ENCODE assay signal across 8 mouse cellular contexts in genomic region chr16:10541598-10541930, GRCm38 (mm10). TPM values are rescaled to one million over a fixed set of nuclear protein-coding genes. Genes with fewer than 3 reads are reported as not detected.
A peak's percentile ranks its signal among the peaks of the same experiment; 100 is the strongest.
DNase-seq lines count a peak whose midpoint lies in the region; ATAC-seq and TF ChIP-seq lines count a peak whose summit lies in the region.

No protein-coding gene starts in this region.

- no peaks in the 10 kb centered on the region for H3K27me3 ChIP-seq in spleen, adult 2 months (ENCODE audit: control insufficient read depth, insufficient read depth, low read length)
- H3K27me3 ChIP-seq in embryonic facial prominence, embryonic 13.5 days = no peaks in the 10 kb centered on the region
- H3K27me3 ChIP-seq in hindbrain, embryonic 11.5 days (ENCODE audit: control insufficient read depth, insufficient read depth, low read length) = no peaks in the 10 kb centered on the region
- H3K27me3 ChIP-seq in liver, embryonic 11.5 days (replicated peaks; ENCODE audit: control insufficient read depth, insufficient read depth, low read length) = no peaks in the 10 kb centered on the region
- H3K27me3 ChIP-seq in neural tube, embryonic 12.5 days (replicated peaks) = no peaks in the 10 kb centered on the region

- peak overlapping the region; percentile 25; the same call in 1 of the 2 replicates for H3K27ac ChIP-seq in spleen, adult 2 months (ENCODE audit: insufficient read depth, low read length)
- peak overlapping the region; percentile 78 for H3K27ac ChIP-seq in embryonic facial prominence, embryonic 13.5 days
- H3K27ac ChIP-seq in hindbrain, embryonic 11.5 days (ENCODE audit: low read depth, low read length) = no peak overlapping the region
- no peak overlapping the region for H3K27ac ChIP-seq in liver, embryonic 11.5 days (ENCODE audit: low read depth, low read length)
- H3K27ac ChIP-seq in neural tube, embryonic 12.5 days = no peak overlapping the region

- 25% methylated on average over 7 of the region's 7 CpGs for WGBS in spleen, adult 2 months
- WGBS in embryonic facial prominence, embryonic 13.5 days = 24% methylated on average over 7 of the region's 7 CpGs
- 45% methylated on average over 7 of the region's 7 CpGs for WGBS in hindbrain, embryonic 11.5 days
- 40% methylated on average over 7 of the region's 7 CpGs for WGBS in liver, embryonic 11.5 days
- WGBS in neural tube, embryonic 12.5 days = 38% methylated on average over 7 of the region's 7 CpGs

- DNase-seq in spleen, adult 2 months (ENCODE audit: low read depth in 1 of 2, low spot score in 2 of 2) = no peak
- DNase-seq in spleen, adult 12 weeks (ENCODE audit: low spot score) = no peak
- peak; percentile 18 for DNase-seq in hindbrain, embryonic 11.5 days (ENCODE audit: low spot score)
- no peak for DNase-seq in liver, embryonic 11.5 days (ENCODE audit: low spot score)
- DNase-seq in ovary, postnatal 10 days (ENCODE audit: low spot score) = no peak
- DNase-seq in thymus, postnatal 14 days = no peak

- H3K4me1 ChIP-seq in spleen, adult 2 months (ENCODE audit: control insufficient read depth, insufficient read depth, insufficient read length) = peaks cover 9% of the 10 kb centered on the region; the same call in 1 of the 2 replicates
- peaks cover 49% of the 10 kb centered on the region for H3K4me1 ChIP-seq in embryonic facial prominence, embryonic 13.5 days
- peaks cover 10% of the 10 kb centered on the region for H3K4me1 ChIP-seq in hindbrain, embryonic 11.5 days (replicated peaks; ENCODE audit: control insufficient read depth, insufficient read depth, low read length)
- H3K4me1 ChIP-seq in liver, embryonic 11.5 days (replicated peaks; ENCODE audit: control insufficient read depth, insufficient read depth, low read length) = peaks cover 22% of the 10 kb centered on the region
- H3K4me1 ChIP-seq in neural tube, embryonic 12.5 days = peaks cover 44% of the 10 kb centered on the region

- ATAC-seq in embryonic facial prominence, embryonic 13.5 days (ENCODE audit: insufficient number of reproducible peaks, insufficient read depth, low FRiP score, low TSS enrichment, low read depth) = no peak
- no peak for ATAC-seq in hindbrain, embryonic 11.5 days (ENCODE audit: low FRiP score)
- no peak for ATAC-seq in liver, embryonic 11.5 days (replicated peaks; ENCODE audit: low FRiP score)
- ATAC-seq in neural tube, embryonic 12.5 days (ENCODE audit: low FRiP score, low read depth) = no peak

- no peaks in the 10 kb centered on the region for H3K36me3 ChIP-seq in spleen, adult 2 months (ENCODE audit: control insufficient read depth, insufficient read depth, low read length)
- H3K36me3 ChIP-seq in embryonic facial prominence, embryonic 13.5 days = no peaks in the 10 kb centered on the region
- no peaks in the 10 kb centered on the region for H3K36me3 ChIP-seq in hindbrain, embryonic 11.5 days (ENCODE audit: control insufficient read depth, insufficient read depth, low read length)
- H3K36me3 ChIP-seq in liver, embryonic 11.5 days (ENCODE audit: control insufficient read depth, insufficient read depth, low read length) = no peaks in the 10 kb centered on the region
- H3K36me3 ChIP-seq in neural tube, embryonic 12.5 days = no peaks in the 10 kb centered on the region

- H3K9ac ChIP-seq in embryonic facial prominence, embryonic 13.5 days = peak overlapping the region; percentile 91
- H3K9ac ChIP-seq in hindbrain, embryonic 11.5 days (ENCODE audit: low read depth, low read length) = peak overlapping the region; percentile 79
- no peak overlapping the region for H3K9ac ChIP-seq in liver, embryonic 11.5 days (ENCODE audit: low read depth, low read length)
- H3K9ac ChIP-seq in neural tube, embryonic 12.5 days = peak overlapping the region; percentile 92

- peak overlapping the region; percentile 73; the same call in 1 of the 2 replicates for H3K4me3 ChIP-seq in spleen, adult 2 months (ENCODE audit: extremely low read depth, insufficient read depth, insufficient read length)
- H3K4me3 ChIP-seq in embryonic facial prominence, embryonic 13.5 days = peak overlapping the region; percentile 77
- peak overlapping the region; percentile 69 for H3K4me3 ChIP-seq in hindbrain, embryonic 11.5 days (ENCODE audit: low read depth, low read length)
- peak overlapping the region; percentile 75 for H3K4me3 ChIP-seq in liver, embryonic 11.5 days (ENCODE audit: low read depth, low read length)
- peak overlapping the region; percentile 85 for H3K4me3 ChIP-seq in neural tube, embryonic 12.5 days

- no peak for TF ChIP-seq POLR2A in spleen, adult 2 months (IDR thresholded peaks at IDR 0.05; ENCODE audit: low read depth, low read length)

- no peak for TF ChIP-seq CTCF in spleen, adult 2 months (IDR thresholded peaks at IDR 0.05; ENCODE audit: extremely low read depth, insufficient read depth, insufficient read length, insufficient replicate concordance)

- H3K4me2 ChIP-seq in embryonic facial prominence, embryonic 13.5 days = peak overlapping the region; percentile 91
- H3K4me2 ChIP-seq in hindbrain, embryonic 11.5 days (replicated peaks; ENCODE audit: low read depth, low read length) = peak overlapping the region; percentile 79
- peak overlapping the region; percentile 97 for H3K4me2 ChIP-seq in liver, embryonic 11.5 days
- H3K4me2 ChIP-seq in neural tube, embryonic 12.5 days (replicated peaks) = peak overlapping the region; percentile 79

- no peaks in the 10 kb centered on the region for H3K9me3 ChIP-seq in embryonic facial prominence, embryonic 13.5 days
- no peaks in the 10 kb centered on the region for H3K9me3 ChIP-seq in hindbrain, embryonic 11.5 days (ENCODE audit: control insufficient read depth, low read length)
- no peaks in the 10 kb centered on the region for H3K9me3 ChIP-seq in liver, embryonic 11.5 days (ENCODE audit: control insufficient read depth, low read length)
- H3K9me3 ChIP-seq in neural tube, embryonic 12.5 days = no peaks in the 10 kb centered on the region

RNA-seq across cellular contexts. Expression of gene Dexi, which starts 1.3 kb away (rescaled TPM):
- 40.8 and 55.1 TPM in 2 replicates for polyA plus RNA-seq in spleen, adult 2 months (2012; rRNA removed)
- 23.5 and 24.8 TPM in 2 replicates for polyA plus RNA-seq in embryonic facial prominence, embryonic 13.5 days (2015; fragmentation: Nextera tagmentation; extraction: Ambion mirVana)
- 21.9 and 23.2 TPM in 2 replicates for polyA plus RNA-seq in hindbrain, embryonic 11.5 days (2014; fragmentation: Nextera tagmentation; extraction: Ambion mirVana)
- 8.7 and 9.6 TPM in 2 replicates for polyA plus RNA-seq in liver, embryonic 11.5 days (2014; fragmentation: Nextera tagmentation; extraction: Ambion mirVana)
- 26.7 and 27.9 TPM in 2 replicates for polyA plus RNA-seq in neural tube, embryonic 12.5 days (2016; fragmentation: Nextera tagmentation; extraction: Ambion mirVana)

RNA-seq across cellular contexts. Expression of gene Clec16a, which starts 3.6 kb away (rescaled TPM):
- polyA plus RNA-seq in spleen, adult 2 months (2012; rRNA removed) = 8.2 and 10.0 TPM in 2 replicates
- polyA plus RNA-seq in embryonic facial prominence, embryonic 13.5 days (2015; fragmentation: Nextera tagmentation; extraction: Ambion mirVana) = 37.9 and 42.0 TPM in 2 replicates
- 47.5 and 55.7 TPM in 2 replicates for polyA plus RNA-seq in hindbrain, embryonic 11.5 days (2014; fragmentation: Nextera tagmentation; extraction: Ambion mirVana)
- polyA plus RNA-seq in liver, embryonic 11.5 days (2014; fragmentation: Nextera tagmentation; extraction: Ambion mirVana) = 25.6 and 27.4 TPM in 2 replicates
- 57.2 TPM in 2 replicates for polyA plus RNA-seq in neural tube, embryonic 12.5 days (2016; fragmentation: Nextera tagmentation; extraction: Ambion mirVana)

Comparison
In these comparisons a context has a peak if more than half of its experiments do, and no peak if none do; other contexts are left out.
1. H3K27ac ChIP-seq: peak in spleen, adult 2 months (single experiment) and embryonic facial prominence, embryonic 13.5 days (single experiment); none in hindbrain, embryonic 11.5 days (single experiment), liver, embryonic 11.5 days (single experiment) and neural tube, embryonic 12.5 days (single experiment).
2. Peak in every context shown above with its lines, with median percentiles within 50 percentile points of each other: H3K4me3 ChIP-seq and H3K4me2 ChIP-seq.